Mouse (Mus musculus) embryonic facial prominence, embryonic 11.5 days (tissue): ENCODE results near the gene 1600014C23Rik. TPM values are rescaled to one million over a fixed set of nuclear protein-coding genes. Genes with fewer than 3 reads are reported as not detected.

Experiments used
- polyA plus RNA-seq: library from polyadenylated mRNA; unstranded; fragments of >200 nt; fragmentation: Nextera tagmentation; extraction: Ambion mirVana; gene quantifications from 2 replicates; pipeline ENCODE4 v1.2.1, GENCODE M21; 2014

The 1600014C23Rik gene
- polyA plus RNA-seq, 1 experiment from 2014 or later: not detected

Other genes with a start within 250 kb of the 1600014C23Rik start
- gene Aars2, start 227.0 kb downstream of the 1600014C23Rik start, polyA plus RNA-seq: 14.3 and 16.1 TPM in 2 replicates
- gene Tcte1, start 210.4 kb downstream of the 1600014C23Rik start, polyA plus RNA-seq: 1.5 and 2.3 TPM in 2 replicates
- gene Tmem151b, start 184.2 kb downstream of the 1600014C23Rik start, polyA plus RNA-seq: 5.4 and 6.3 TPM in 2 replicates
- 3.5 and 5.3 TPM in 2 replicates for gene Nfkbie, start 178.1 kb downstream of the 1600014C23Rik start, polyA plus RNA-seq
- gene Slc35b2, start 170.0 kb downstream of the 1600014C23Rik start, polyA plus RNA-seq: 85.6 and 92.2 TPM in 2 replicates
- 1,660 and 1,740 TPM in 2 replicates for gene Hsp90ab1, start 160.6 kb downstream of the 1600014C23Rik start, polyA plus RNA-seq
- 52.5 and 58.9 TPM in 2 replicates for gene Slc29a1, start 134.2 kb downstream of the 1600014C23Rik start, polyA plus RNA-seq
- 1.6 and 5.6 TPM in 2 replicates for gene Mymx, start 131.7 kb downstream of the 1600014C23Rik start, polyA plus RNA-seq
- gene Capn11, start 74.5 kb downstream of the 1600014C23Rik start, polyA plus RNA-seq: 0.28 and 0.52 TPM in 2 replicates
- 127 and 141 TPM in 2 replicates for gene Mrpl14, start 47.5 kb downstream of the 1600014C23Rik start, polyA plus RNA-seq
- 23.5 and 24.8 TPM in 2 replicates for gene Tmem63b, start 46.9 kb downstream of the 1600014C23Rik start, polyA plus RNA-seq